Mouse (Mus musculus) bone marrow macrophage, adult 2 months (primary cell): ENCODE measurements at regions not wholly inside any gene's neighbourhood (a gene's known extent, or its start where the extent isn't known, plus 50 kb on each side); places are given as distances from the start of the nearest gene placed in this dataset.

Source experiments
- CTCF ChIP-seq: IDR thresholded peaks from 2 replicates; pipeline ENCODE4 v1.5.1; 2012; ENCODE audit warnings: low read depth, mild to moderate bottlenecking, low read length, moderate library complexity
- POLR2A ChIP-seq: IDR thresholded peaks from 2 replicates; pipeline ENCODE4 v1.6.1; 2012; ENCODE audit warnings: mild to moderate bottlenecking, low read depth, low read length, borderline replicate concordance

DNA sequence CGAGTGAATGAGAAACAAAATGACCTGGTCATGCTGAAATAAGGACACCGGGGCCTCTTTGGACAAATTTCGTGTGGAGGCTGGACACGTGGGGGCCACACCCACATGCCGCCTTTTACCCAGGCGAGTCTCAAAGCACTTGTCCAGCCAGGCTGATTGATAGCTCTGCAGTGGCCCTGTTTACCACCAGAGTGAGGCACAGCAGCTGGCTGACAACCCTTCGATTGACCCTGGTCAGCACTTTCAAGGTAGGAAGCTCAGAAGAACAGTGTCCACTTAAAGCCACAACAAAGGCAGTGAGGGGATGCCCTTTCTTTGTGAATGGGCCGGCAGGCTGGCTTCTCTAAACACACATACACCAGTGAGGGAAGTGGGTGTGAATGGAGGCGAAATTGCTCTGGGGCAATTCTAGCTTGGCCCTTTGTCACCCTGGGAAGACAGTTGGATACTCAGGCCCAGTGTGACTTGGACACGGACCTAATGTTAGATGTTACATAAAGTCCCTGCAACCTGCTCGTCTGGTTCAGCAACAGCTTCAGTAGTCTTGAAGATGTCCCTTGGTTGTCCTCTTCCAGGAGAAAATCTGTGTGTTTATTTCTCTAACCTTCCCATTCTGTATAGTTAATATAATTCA lies 219.6 kb upstream of the Jarid2 start:
- TF ChIP-seq CTCF (no peak), POLR2A (no peak)
